Mouse (Mus musculus) ovary, adult 2 months (tissue): ENCODE data around the gene Zbtb26. TPM values are rescaled to one million over a fixed set of nuclear protein-coding genes. Genes with fewer than 3 reads are reported as not detected.

Source experiments
- polyA plus RNA-seq: library from polyadenylated mRNA; depleted of rRNA; stranded (reverse); fragments of >200 nt; gene quantifications from 2 replicates; pipeline ENCODE4 v1.2.3, GENCODE M21; 2012; rRNA removed

Zbtb26 gene
- polyA plus RNA-seq, result 2.8 and 3.5 TPM in 2 replicates

DNA sequence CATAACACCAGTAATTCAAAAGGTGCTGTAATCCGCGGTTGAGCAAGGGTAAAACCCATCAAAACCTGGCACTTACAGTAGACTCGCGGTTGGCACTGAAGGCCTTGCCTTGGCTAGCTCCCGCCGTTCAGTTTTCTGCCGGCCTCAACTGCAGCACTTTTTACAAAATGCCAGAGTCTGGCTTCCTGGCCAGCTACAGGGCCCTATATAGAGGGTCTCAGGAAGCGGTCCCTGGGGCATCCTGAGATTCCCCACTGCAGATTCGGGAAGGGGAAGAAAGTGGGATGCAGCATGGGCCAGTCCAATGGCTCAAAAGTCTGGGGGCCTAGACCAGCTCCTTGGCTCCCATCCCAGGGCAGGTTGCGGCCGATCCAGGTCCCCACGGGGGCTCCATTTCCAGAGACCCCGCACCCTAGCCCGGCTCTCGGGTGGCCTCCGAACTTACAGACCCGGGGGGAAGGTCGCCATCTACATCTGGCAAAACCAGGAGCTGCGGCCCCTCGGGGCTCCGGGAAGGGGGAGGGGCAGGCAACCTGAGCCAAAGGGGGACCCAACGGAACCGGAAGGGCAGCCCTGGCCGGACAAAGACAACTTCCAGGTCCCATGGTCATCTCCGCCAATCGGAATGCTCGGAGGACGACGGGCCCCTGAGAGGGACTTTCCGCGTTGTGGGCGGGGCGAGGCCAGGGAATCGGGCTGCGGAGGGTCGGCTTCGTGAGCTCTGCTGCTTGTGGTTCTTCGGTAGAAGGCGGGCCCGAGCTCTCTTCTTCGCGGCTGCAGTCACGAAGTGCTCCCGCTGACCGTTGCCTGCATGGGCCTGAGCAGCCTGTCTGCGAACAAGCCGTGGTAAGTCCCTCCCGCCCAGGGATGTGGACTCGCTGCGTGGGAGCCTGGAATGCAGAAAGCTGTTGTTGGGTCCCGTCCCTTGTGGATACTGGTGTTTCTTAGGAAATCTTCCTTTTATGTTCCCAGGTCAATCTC, at the start of gene Zbtb26, which contains the start of the genes Zbtb6 and Rabgap1:
Gene Zbtb26, minus strand, starts transcription at position 525 of the 981 bp plus-strand sequence.
Gene Zbtb6, minus strand, starts transcription at position 561 of the 981 bp plus-strand sequence.
Gene Rabgap1, plus strand, starts transcription at position 669 of the 981 bp plus-strand sequence.

GRCm38 (mm10) chr2:37422306-37423304, 20.3 kb downstream of the Zbtb26 start, which contains the start of gene Rc3h2:
TSS of gene Rc3h2 (minus strand) at chr2:37422903.

Other genes starting within 250 kb of the Zbtb26 start
- gene Olfr366, start 231.6 kb downstream of the Zbtb26 start, polyA plus RNA-seq, result not detected in 2 replicates
- not detected in 2 replicates for gene Olfr368, start 116.6 kb downstream of the Zbtb26 start, polyA plus RNA-seq
- 10.4 and 11.4 TPM in 2 replicates for gene Pdcl, start 83.8 kb downstream of the Zbtb26 start, polyA plus RNA-seq
- gene Rc3h2, start 20.2 kb downstream of the Zbtb26 start, polyA plus RNA-seq, result 4.4 and 7.3 TPM in 2 replicates
- gene Zbtb6, start within 50 bp of the Zbtb26 start, polyA plus RNA-seq, result 1.4 and 1.6 TPM in 2 replicates
- gene Rabgap1, start 144 bp upstream of the Zbtb26 start, polyA plus RNA-seq, result 6.7 and 7.3 TPM in 2 replicates
- 0.20 and 0.23 TPM in 2 replicates for gene Gpr21, start 73.2 kb upstream of the Zbtb26 start, polyA plus RNA-seq